Mouse (Mus musculus) CH12.LX (cell line): ENCODE measurements at regions not wholly inside any gene's neighbourhood (a gene's known extent, or its start where the extent isn't known, plus 50 kb on each side); places are given as distances from the start of the nearest gene placed in this dataset.

ENCODE experiments used
- DNase-seq: peaks from one replicate; pipeline ENCODE4 v3.0.0-alpha.2; 2013; ENCODE audit errors: extremely low read depth
- H3K27ac ChIP-seq: 2 replicates; pipeline ENCODE4 v1.5.1; 2012; ENCODE audit warnings: low read depth, mild to moderate bottlenecking, control low read depth, moderate library complexity; ENCODE audit not compliant: insufficient read depth
- H3K27me3 ChIP-seq: replicated peaks from 2 replicates; pipeline ENCODE3; 2012; ENCODE audit warnings: inconsistent platforms
- H3K36me3 ChIP-seq, 2 experiments: replicated peaks in 1 of 2; 2 replicates each; pipeline versions ENCODE3 to v1.6.1; 2012; ENCODE audit warnings: inconsistent platforms in 1 of 2, low read length in 1 of 2, mild to moderate bottlenecking in 1 of 2, mixed read lengths in 1 of 2, moderate library complexity in 1 of 2; ENCODE audit not compliant: control insufficient read depth in 1 of 2, insufficient read depth in 1 of 2
- H3K4me1 ChIP-seq, 2 experiments: 2 replicates each; pipeline ENCODE4 v1.6.1; 2012; ENCODE audit warnings: inconsistent platforms in 1 of 2, moderate library complexity in 1 of 2; ENCODE audit not compliant: insufficient read depth in 2 of 2, control insufficient read depth in 1 of 2
- H3K4me2 ChIP-seq: 2 replicates; pipeline ENCODE4 v1.6.1; 2012; ENCODE audit warnings: low read depth, mild to moderate bottlenecking, control low read depth; ENCODE audit not compliant: poor library complexity, insufficient read depth, severe bottlenecking
- H3K4me3 ChIP-seq, 3 experiments: fragments of 150-350 bp in 1 of 3; sonication (generic) in 1 of 3; replicated peaks in 1 of 3; 2 replicates each; pipeline versions ENCODE3 to v1.5.1; 2011 to 2012; ENCODE audit warnings: low read depth in 2 of 3, low read length in 2 of 3, mild to moderate bottlenecking in 2 of 3, moderate library complexity in 2 of 3, control low read depth in 1 of 3, improper control_type of control experiment in 1 of 3, inconsistent platforms in 1 of 3, mixed read lengths in 1 of 3; ENCODE audit not compliant: poor library complexity in 1 of 3
- H3K79me2 ChIP-seq: replicated peaks from 2 replicates; pipeline ENCODE4 v1.6.1; 2012; ENCODE audit warnings: mild to moderate bottlenecking, moderate library complexity; ENCODE audit not compliant: control insufficient read depth, poor library complexity, insufficient read depth, severe bottlenecking; ENCODE audit errors: extremely low read depth
- H3K9ac ChIP-seq: 2 replicates; pipeline ENCODE4 v1.6.1; 2012; ENCODE audit warnings: low read depth, mild to moderate bottlenecking, control low read depth, moderate library complexity; ENCODE audit not compliant: insufficient read depth
- H3K9me3 ChIP-seq: replicated peaks from 2 replicates; pipeline ENCODE3; 2012; ENCODE audit warnings: low read length, inconsistent platforms, mixed read lengths
- BHLHE40 ChIP-seq: IDR thresholded peaks from 2 replicates; pipeline ENCODE4 v1.6.1; 2011; ENCODE audit warnings: mild to moderate bottlenecking, low read depth, low read length, improper control_type of control experiment
- CHD2 ChIP-seq: IDR thresholded peaks from 2 replicates; pipeline ENCODE4 v1.6.1; 2011; ENCODE audit warnings: low read length, improper control_type of control experiment
- ELF1 ChIP-seq: IDR thresholded peaks from 2 replicates; pipeline ENCODE4 v1.6.1; 2014; ENCODE audit warnings: low read depth, mild to moderate bottlenecking, inconsistent platforms, low read length, improper control_type of control experiment
- EP300 ChIP-seq: IDR thresholded peaks from 2 replicates; pipeline ENCODE4 v1.6.1; 2011; ENCODE audit warnings: low read length, improper control_type of control experiment
- ETS1 ChIP-seq: conservative IDR thresholded peaks from 2 replicates; pipeline ENCODE4 v1.6.1; 2012; ENCODE audit warnings: low read depth, mild to moderate bottlenecking, inconsistent platforms, low read length, improper control_type of control experiment, moderate library complexity
- IRF4 ChIP-seq: IDR thresholded peaks from 2 replicates; pipeline ENCODE4 v1.6.1; 2014; ENCODE audit warnings: low read depth, mild to moderate bottlenecking, inconsistent platforms, low read length, improper control_type of control experiment
- KAT2A ChIP-seq: IDR thresholded peaks from 2 replicates; pipeline ENCODE4 v1.6.1; 2012; ENCODE audit warnings: low read length, improper control_type of control experiment, inconsistent platforms; ENCODE audit not compliant: insufficient replicate concordance
- MAX ChIP-seq: IDR thresholded peaks from 2 replicates; pipeline ENCODE4 v1.6.1; 2011; ENCODE audit warnings: low read length, improper control_type of control experiment
- MAZ ChIP-seq: IDR thresholded peaks from 2 replicates; pipeline ENCODE4 v1.6.1; 2012; ENCODE audit warnings: low read depth, mild to moderate bottlenecking, inconsistent platforms, low read length, improper control_type of control experiment, moderate library complexity
- MYC ChIP-seq: IDR thresholded peaks from 2 replicates; pipeline ENCODE4 v1.6.1; 2011; ENCODE audit warnings: low read depth, mild to moderate bottlenecking, improper control_type of control experiment, low read length
- NRF1 ChIP-seq: IDR thresholded peaks from 2 replicates; pipeline ENCODE4 v1.6.1; 2014; ENCODE audit warnings: low read depth, mild to moderate bottlenecking, inconsistent platforms, low read length, improper control_type of control experiment, moderate library complexity
- PAX5 ChIP-seq: IDR thresholded peaks from 2 replicates; pipeline ENCODE4 v1.6.1; 2012; ENCODE audit warnings: low read length, inconsistent platforms, mixed read lengths
- RAD21 ChIP-seq: IDR thresholded peaks from 2 replicates; pipeline ENCODE4 v1.6.1; 2011; ENCODE audit warnings: low read depth, mild to moderate bottlenecking, low read length, improper control_type of control experiment, moderate library complexity
- SMC3 ChIP-seq: IDR thresholded peaks from 2 replicates; pipeline ENCODE4 v1.6.1; 2011; ENCODE audit warnings: low read depth, low read length, improper control_type of control experiment
- UBTF ChIP-seq: IDR thresholded peaks from 2 replicates; pipeline ENCODE4 v1.6.1; 2012; ENCODE audit warnings: low read depth, mild to moderate bottlenecking, inconsistent platforms, low read length, improper control_type of control experiment, moderate library complexity
- ZC3H11A ChIP-seq: IDR thresholded peaks from 2 replicates; pipeline ENCODE4 v1.6.1; 2012; ENCODE audit warnings: low read depth, mild to moderate bottlenecking, inconsistent platforms, low read length, improper control_type of control experiment
- ZMIZ1 ChIP-seq: IDR thresholded peaks from 2 replicates; pipeline ENCODE4 v1.6.1; 2012; ENCODE audit warnings: low read depth, mild to moderate bottlenecking, inconsistent platforms, low read length, improper control_type of control experiment
- dilution Hi-C: fragments of 300-500 bp; cut with MboI; formaldehyde crosslinking; loops from 2 replicates; pipeline ENCODE4 v1.14.3; 2020; ENCODE audit warnings: low sequenced_read_pairs; ENCODE audit not compliant: extremely low pct_unique_long_range_greater_than_20kb, extremely low pct_ligation_motif_present
- in situ Hi-C: fragments of 300-500 bp; cut with MboI; formaldehyde crosslinking; loops from 3 replicates; pipeline ENCODE4 v1.14.3; 2019; ENCODE audit warnings: low sequenced_read_pairs, low pct_ligation_motif_present, low pct_unique_long_range_greater_than_20kb, mixed read lengths

DNA sequence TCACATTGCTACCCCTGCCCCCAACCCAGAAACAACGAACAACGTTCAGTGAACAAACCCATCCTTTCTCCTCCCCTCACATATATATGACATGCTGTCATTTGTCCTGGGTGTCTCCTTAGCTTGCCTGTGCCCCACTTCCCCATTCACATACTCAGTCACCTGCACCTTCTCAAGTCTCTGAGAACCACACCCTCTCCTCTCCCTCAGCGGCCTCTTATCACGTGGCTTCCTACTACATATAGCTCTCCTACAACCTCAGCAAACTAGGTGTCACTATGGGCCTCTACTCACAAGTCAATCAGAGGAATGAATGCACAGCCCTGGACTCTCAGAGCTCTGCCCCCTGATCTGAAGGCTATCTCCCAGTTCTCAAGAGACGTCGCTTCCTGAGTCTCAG lies 459.2 kb upstream of the Cdh11 start:
- H3K4me3 ChIP-seq, result no peak overlapping the region
- in situ Hi-C loops, result no loop called here
- H3K27ac ChIP-seq, result no peak overlapping the region
- H3K79me2 ChIP-seq, result no peaks in the 10 kb centered on the region
- H3K9ac ChIP-seq, result no peak overlapping the region
- H3K9me3 ChIP-seq, result peaks cover 42% of the 10 kb centered on the region
- no peak for DNase-seq
- no peaks in the 10 kb centered on the region for H3K4me1 ChIP-seq
- H3K4me2 ChIP-seq, result no peak overlapping the region
- H3K27me3 ChIP-seq, result no peaks in the 10 kb centered on the region
- dilution Hi-C loops, result no loop called here
- H3K36me3 ChIP-seq, result no peaks in the 10 kb centered on the region
- no peak for TF ChIP-seq BHLHE40
- no peak for TF ChIP-seq ZC3H11A
- TF ChIP-seq MAX, result no peak
- no peak for TF ChIP-seq ELF1

DNA sequence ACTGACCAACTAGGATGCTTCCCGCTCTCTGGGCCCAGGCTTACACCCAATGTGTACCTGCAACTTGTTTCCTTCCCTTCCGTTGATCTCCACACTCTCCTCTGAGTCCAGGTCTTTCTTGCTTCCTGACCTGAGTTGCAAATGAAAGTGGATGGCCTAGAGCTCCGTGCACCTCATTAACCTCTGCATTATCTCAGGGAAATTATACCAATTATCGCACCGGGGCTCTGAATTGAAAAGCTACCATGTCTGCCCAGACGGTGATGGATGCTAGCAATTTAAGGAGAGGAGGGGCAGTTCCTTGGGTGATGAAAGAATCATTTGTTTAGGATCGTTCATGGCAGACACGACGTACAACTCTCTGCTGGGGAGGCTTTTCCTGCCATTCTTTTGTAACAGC lies 460.4 kb upstream of the Cdh11 start:
- H3K79me2 ChIP-seq, result no peaks in the 10 kb centered on the region
- TF ChIP-seq NRF1 (no peak), EP300 (no peak), ETS1 (no peak), IRF4 (no peak), ZMIZ1 (no peak), BHLHE40 (no peak), CHD2 (no peak), MAZ (no peak), RAD21 (no peak), MAX (no peak), UBTF (no peak), MYC (no peak), KAT2A (no peak), SMC3 (no peak)
- in situ Hi-C loops, result no loop called here
- H3K27me3 ChIP-seq, result no peaks in the 10 kb centered on the region
- DNase-seq, result no peak
- H3K4me1 ChIP-seq, result no peaks in the 10 kb centered on the region
- dilution Hi-C loops, result no loop called here
- H3K4me2 ChIP-seq, result no peak overlapping the region
- H3K4me3 ChIP-seq, result no peak overlapping the region
- no peak overlapping the region for H3K9ac ChIP-seq
- H3K9me3 ChIP-seq, result peaks cover 35% of the 10 kb centered on the region
- H3K36me3 ChIP-seq, result no peaks in the 10 kb centered on the region
- no peak overlapping the region for H3K27ac ChIP-seq

GRCm38 (mm10) chr8:103261236-103261635 lies 475.8 kb upstream of the Cdh11 start:
- Histone ChIP-seq H3K27me3 (no peaks in the 10 kb centered on the region), H3K79me2 (no peaks in the 10 kb centered on the region), H3K4me3 (no peak overlapping the region), H3K4me2 (no peak overlapping the region), H3K9me3 (peaks cover 35% of the 10 kb centered on the region), H3K27ac (no peak overlapping the region), H3K36me3 (no peaks in the 10 kb centered on the region), H3K4me1 (no peaks in the 10 kb centered on the region), H3K9ac (no peak overlapping the region)
- dilution Hi-C loops, result no loop called here
- in situ Hi-C loops, result no loop called here
- no peak for DNase-seq
- TF ChIP-seq PAX5 (no peak), EP300 (no peak)
